Mouse (Mus musculus) testis, postnatal 10 days (tissue): ENCODE results near the gene Psma1.

Experiments used
- DNase-seq: peaks from one replicate; pipeline ENCODE4 v3.0.0; 2021; ENCODE audit warnings: low spot score

The Psma1 gene

GRCm38 (mm10) chr7:114275372-114276004, 430 bp downstream of the Psma1 start:
- no peak for DNase-seq

GRCm38 (mm10) chr7:114268446-114268845, 7.5 kb downstream of the Psma1 start:
- DNase-seq: no peak

GRCm38 (mm10) chr7:114253885-114254833, 21.8 kb downstream of the Psma1 start, which contains the start of gene Copb1:
Gene Copb1, minus strand, starts transcription at chr7:114254711.
- peak; percentile 94 for DNase-seq

GRCm38 (mm10) chr7:114251684-114252083, 24.2 kb downstream of the Psma1 start:
- no peak for DNase-seq

GRCm38 (mm10) chr7:114233980-114234379, 41.9 kb downstream of the Psma1 start:
- DNase-seq: no peak

GRCm38 (mm10) chr7:114232982-114233381, 42.9 kb downstream of the Psma1 start:
- DNase-seq: no peak

- no peak for DNase-seq
These were observed 44.1 kb downstream of the Psma1 start for GRCm38 (mm10) chr7:114231857-114232256.

GRCm38 (mm10) chr7:114226521-114226920, 49.4 kb downstream of the Psma1 start:
- DNase-seq: no peak

GRCm38 (mm10) chr7:114220433-114220832, 55.5 kb downstream of the Psma1 start:
- no peak for DNase-seq

- DNase-seq: no peak
These were observed 59.0 kb downstream of the Psma1 start for GRCm38 (mm10) chr7:114216908-114217307.
